Mouse (Mus musculus): ENCODE measurements at regions not wholly inside any gene's neighbourhood (a gene's known extent, or its start where the extent isn't known, plus 50 kb on each side); places are given as distances from the start of the nearest gene placed in this dataset.

- DNase-seq = no peak
Observed at GRCm38 (mm10) chr12:57809961-57810360, 246.0 kb downstream of the Ttc6 start.

GRCm38 (mm10) chr12:57823809-57824208 lies 259.9 kb downstream of the Ttc6 start:
- no peak for DNase-seq

- peak in 1 of 2 experiments; percentile 2 for DNase-seq
Observed at GRCm38 (mm10) chr12:57825754-57826153, 261.8 kb downstream of the Ttc6 start.

GRCm38 (mm10) chr12:57842813-57843212 lies 278.9 kb downstream of the Ttc6 start:
- DNase-seq = no peak

- no peak for DNase-seq
Observed at GRCm38 (mm10) chr12:57871028-57871427, 307.1 kb downstream of the Ttc6 start.

- no peak for DNase-seq
Observed at GRCm38 (mm10) chr12:57890783-57891478, 320.6 kb upstream of the Sstr1 start.

GRCm38 (mm10) chr12:57891556-57891955 lies 320.0 kb upstream of the Sstr1 start:
- DNase-seq = no peak

- DNase-seq = no peak
Observed at GRCm38 (mm10) chr12:57897751-57898250, 313.8 kb upstream of the Sstr1 start.

GRCm38 (mm10) chr12:57904658-57905057 lies 306.9 kb upstream of the Sstr1 start:
- DNase-seq = no peak

- DNase-seq = no peak
Observed at GRCm38 (mm10) chr12:57918211-57918610, 293.4 kb upstream of the Sstr1 start.

GRCm38 (mm10) chr12:57922031-57922430 lies 289.5 kb upstream of the Sstr1 start:
- no peak for DNase-seq

GRCm38 (mm10) chr12:57924422-57924821 lies 287.1 kb upstream of the Sstr1 start:
- DNase-seq = no peak

GRCm38 (mm10) chr12:57926886-57927285 lies 284.7 kb upstream of the Sstr1 start:
- DNase-seq = no peak

GRCm38 (mm10) chr12:57928030-57928429 lies 283.5 kb upstream of the Sstr1 start:
- DNase-seq = no peak

GRCm38 (mm10) chr12:57931856-57932255 lies 279.7 kb upstream of the Sstr1 start:
- DNase-seq = no peak

GRCm38 (mm10) chr12:57949886-57950285 lies 261.7 kb upstream of the Sstr1 start:
- no peak for DNase-seq

GRCm38 (mm10) chr12:57958527-57958926 lies 253.0 kb upstream of the Sstr1 start:
- no peak for DNase-seq

- no peak for DNase-seq
Observed at GRCm38 (mm10) chr12:57960171-57960570, 251.4 kb upstream of the Sstr1 start.

GRCm38 (mm10) chr12:57969168-57969567 lies 242.4 kb upstream of the Sstr1 start:
- no peak for DNase-seq

- no peak for DNase-seq
Observed at GRCm38 (mm10) chr12:57970163-57970562, 241.4 kb upstream of the Sstr1 start.

GRCm38 (mm10) chr12:57972484-57972883 lies 239.1 kb upstream of the Sstr1 start:
- no peak for DNase-seq

Measured in cerebellum, adult 18-20 months (tissue).